Mouse (Mus musculus) lung, embryonic 14.5 days (tissue): ENCODE results near the gene Pacsin3. TPM values are rescaled to one million over a fixed set of nuclear protein-coding genes. Genes with fewer than 3 reads are reported as not detected.

Experiments
- ATAC-seq: fragments of 200-750 bp; cut with Nextera tagmentation; 2 replicates; pipeline ENCODE4 v1.8.0; 2017; ENCODE audit warnings: mild to moderate bottlenecking, moderate TSS enrichment, moderate library complexity; ENCODE audit not compliant: insufficient read depth
- DNase-seq: peaks from one replicate; pipeline ENCODE4 v3.0.0-alpha.2; 2015
- H3K27ac ChIP-seq: fragments of 300-500 bp; sonication (generic); 2 replicates; pipeline ENCODE4 v1.5.1; 2014; ENCODE audit warnings: low read depth, mild to moderate bottlenecking, moderate library complexity
- H3K27me3 ChIP-seq: fragments of 300-500 bp; sonication (generic); 2 replicates; pipeline ENCODE4 v1.6.1; 2014; ENCODE audit warnings: low read length, control low read depth; ENCODE audit not compliant: insufficient read depth
- H3K36me3 ChIP-seq: fragments of 300-500 bp; sonication (generic); 2 replicates; pipeline ENCODE4 v1.6.1; 2014; ENCODE audit warnings: control low read depth; ENCODE audit not compliant: insufficient read depth
- H3K4me1 ChIP-seq: fragments of 300-500 bp; sonication (generic); 2 replicates; pipeline ENCODE4 v1.6.1; 2014; ENCODE audit warnings: antibody characterized with exemption, control low read depth; ENCODE audit not compliant: insufficient read depth
- H3K4me2 ChIP-seq: fragments of 300-500 bp; sonication (generic); 2 replicates; pipeline ENCODE4 v1.6.1; 2014; ENCODE audit warnings: mild to moderate bottlenecking
- H3K4me3 ChIP-seq: fragments of 300-500 bp; sonication (generic); 2 replicates; pipeline ENCODE4 v1.5.1; 2014; ENCODE audit warnings: low read depth, low read length
- H3K9ac ChIP-seq: fragments of 300-500 bp; sonication (generic); 2 replicates; pipeline ENCODE4 v1.6.1; 2014
- H3K9me3 ChIP-seq: fragments of 300-500 bp; sonication (generic); 2 replicates; pipeline ENCODE4 v1.6.1; 2016; ENCODE audit warnings: low read depth, low read length, control low read depth
- CTCF ChIP-seq: IDR thresholded peaks from 2 replicates; pipeline ENCODE4 v1.5.1; 2016; ENCODE audit warnings: antibody characterized with exemption, low read depth
- WGBS: fragments of 180-500 bp; shearing (Covaris S2); extraction: QIAGEN DNeasy Blood & Tissue Kit; methylation state at CpG from one replicate; pipeline ENCODE4 v1.1.7; 2014; 5-methylcytosine and 5-hydroxymethylcytosine counted together
- polyA plus RNA-seq: library from polyadenylated mRNA; unstranded; fragments of >200 nt; fragmentation: Nextera tagmentation; extraction: Ambion mirVana; gene quantifications from 2 replicates; pipeline ENCODE4 v1.2.1, GENCODE M21; 2014

The Pacsin3 gene
- polyA plus RNA-seq, 1 experiment from 2014 or later: 46.9 TPM

GRCm38 (mm10) chr2:91305926-91306325, 50.2 kb downstream of the Pacsin3 start:
- H3K36me3 ChIP-seq: no peaks in the 10 kb centered on the region
- no peak for TF ChIP-seq CTCF
- H3K4me2 ChIP-seq: no peak overlapping the region
- no peak for ATAC-seq
- H3K27me3 ChIP-seq: no peaks in the 10 kb centered on the region
- H3K4me1 ChIP-seq: no peaks in the 10 kb centered on the region
- DNase-seq: no peak
- 91% methylated on average over 9 of the region's 9 CpGs for WGBS
- H3K27ac ChIP-seq: no peak overlapping the region
- H3K9ac ChIP-seq: no peak overlapping the region
- no peak overlapping the region for H3K4me3 ChIP-seq
- H3K9me3 ChIP-seq: no peaks in the 10 kb centered on the region

- TF ChIP-seq CTCF: no peak
- Histone ChIP-seq H3K9ac (no peak overlapping the region), H3K4me3 (no peak overlapping the region), H3K36me3 (no peaks in the 10 kb centered on the region), H3K27me3 (no peaks in the 10 kb centered on the region), H3K4me1 (no peaks in the 10 kb centered on the region), H3K4me2 (no peak overlapping the region), H3K27ac (no peak overlapping the region), H3K9me3 (no peaks in the 10 kb centered on the region)
- DNase-seq (no peak), ATAC-seq (no peak)
Measured at GRCm38 (mm10) chr2:91306589-91306988, 50.8 kb downstream of the Pacsin3 start.

GRCm38 (mm10) chr2:91308680-91309079, 52.9 kb downstream of the Pacsin3 start:
- Histone ChIP-seq H3K4me2 (no peak overlapping the region), H3K4me1 (peaks cover 2% of the 10 kb centered on the region; the same call in 1 of the 2 replicates), H3K27me3 (no peaks in the 10 kb centered on the region), H3K36me3 (no peaks in the 10 kb centered on the region), H3K4me3 (no peak overlapping the region), H3K9ac (no peak overlapping the region), H3K9me3 (no peaks in the 10 kb centered on the region), H3K27ac (no peak overlapping the region)
- DNase-seq: no peak
- ATAC-seq: no peak
- WGBS: 29% methylated on average over 5 of the region's 5 CpGs
- TF ChIP-seq CTCF: no peak

- Histone ChIP-seq H3K4me1 (peaks cover 2% of the 10 kb centered on the region; the same call in 1 of the 2 replicates), H3K4me2 (no peak overlapping the region), H3K9me3 (no peaks in the 10 kb centered on the region), H3K9ac (no peak overlapping the region), H3K27me3 (no peaks in the 10 kb centered on the region), H3K27ac (no peak overlapping the region), H3K36me3 (no peaks in the 10 kb centered on the region), H3K4me3 (no peak overlapping the region)
- ATAC-seq (no peak), DNase-seq (no peak)
- 70% methylated on average over 3 of the region's 3 CpGs for WGBS
- TF ChIP-seq CTCF: no peak
Measured at GRCm38 (mm10) chr2:91309546-91309945, 53.8 kb downstream of the Pacsin3 start.

- no peak overlapping the region for H3K9ac ChIP-seq
- no peaks in the 10 kb centered on the region for H3K27me3 ChIP-seq
- H3K4me2 ChIP-seq: no peak overlapping the region
- H3K9me3 ChIP-seq: no peaks in the 10 kb centered on the region
- no peak for TF ChIP-seq CTCF
- peak; percentile 47 for DNase-seq
- peaks cover 2% of the 10 kb centered on the region; the same call in 1 of the 2 replicates for H3K4me1 ChIP-seq
- H3K4me3 ChIP-seq: no peak overlapping the region
- peak; percentile 67 for ATAC-seq
- 28% methylated on average over 10 of the region's 10 CpGs for WGBS
- H3K36me3 ChIP-seq: no peaks in the 10 kb centered on the region
- H3K27ac ChIP-seq: peak overlapping the region; percentile 67
Measured at GRCm38 (mm10) chr2:91312578-91313311, 57.0 kb downstream of the Pacsin3 start.

- Histone ChIP-seq H3K36me3 (no peaks in the 10 kb centered on the region), H3K4me1 (peaks cover 2% of the 10 kb centered on the region; the same call in 1 of the 2 replicates), H3K27ac (no peak overlapping the region), H3K4me3 (no peak overlapping the region), H3K27me3 (no peaks in the 10 kb centered on the region), H3K9ac (no peak overlapping the region), H3K4me2 (no peak overlapping the region), H3K9me3 (no peaks in the 10 kb centered on the region)
- ATAC-seq (no peak), DNase-seq (peak; percentile 40)
- no peak for TF ChIP-seq CTCF
- 49% methylated on average over 7 of the region's 7 CpGs for WGBS
Measured at GRCm38 (mm10) chr2:91314184-91314583, 58.4 kb downstream of the Pacsin3 start.

Other genes starting within 250 kb of the Pacsin3 start
- 1.5 and 1.6 TPM in 2 replicates for gene Rapsn, start 220.3 kb upstream of the Pacsin3 start, polyA plus RNA-seq
- gene Psmc3, start 201.9 kb upstream of the Pacsin3 start, polyA plus RNA-seq: 300 and 322 TPM in 2 replicates
- gene Slc39a13, start 185.5 kb upstream of the Pacsin3 start, polyA plus RNA-seq: 29.0 and 33.3 TPM in 2 replicates
- 6.2 TPM in 2 replicates for gene Spi1, start 173.6 kb upstream of the Pacsin3 start, polyA plus RNA-seq
- gene Mybpc3, start 137.8 kb upstream of the Pacsin3 start, polyA plus RNA-seq: 0.47 and 7.7 TPM in 2 replicates
- 7.6 and 8.6 TPM in 2 replicates for gene Madd, start 72.1 kb upstream of the Pacsin3 start, polyA plus RNA-seq
- gene Nr1h3, start 53.1 kb upstream of the Pacsin3 start, polyA plus RNA-seq: 14.2 and 15.7 TPM in 2 replicates
- gene Acp2, start 53.1 kb upstream of the Pacsin3 start, polyA plus RNA-seq: 33.8 and 34.3 TPM in 2 replicates
- gene Ddb2, start 19.0 kb upstream of the Pacsin3 start, polyA plus RNA-seq: 14.6 and 17.3 TPM in 2 replicates
- gene Arfgap2, start 9.0 kb downstream of the Pacsin3 start, polyA plus RNA-seq: 81.1 and 81.2 TPM in 2 replicates
- gene 1110051M20Rik, start 188.8 kb downstream of the Pacsin3 start, polyA plus RNA-seq: 73.3 and 73.4 TPM in 2 replicates
- gene Lrp4, start 201.6 kb downstream of the Pacsin3 start, polyA plus RNA-seq: 7.6 TPM in 2 replicates